Mouse (Mus musculus): ENCODE measurements around the gene Syngr3.

The Syngr3 gene

DNA sequence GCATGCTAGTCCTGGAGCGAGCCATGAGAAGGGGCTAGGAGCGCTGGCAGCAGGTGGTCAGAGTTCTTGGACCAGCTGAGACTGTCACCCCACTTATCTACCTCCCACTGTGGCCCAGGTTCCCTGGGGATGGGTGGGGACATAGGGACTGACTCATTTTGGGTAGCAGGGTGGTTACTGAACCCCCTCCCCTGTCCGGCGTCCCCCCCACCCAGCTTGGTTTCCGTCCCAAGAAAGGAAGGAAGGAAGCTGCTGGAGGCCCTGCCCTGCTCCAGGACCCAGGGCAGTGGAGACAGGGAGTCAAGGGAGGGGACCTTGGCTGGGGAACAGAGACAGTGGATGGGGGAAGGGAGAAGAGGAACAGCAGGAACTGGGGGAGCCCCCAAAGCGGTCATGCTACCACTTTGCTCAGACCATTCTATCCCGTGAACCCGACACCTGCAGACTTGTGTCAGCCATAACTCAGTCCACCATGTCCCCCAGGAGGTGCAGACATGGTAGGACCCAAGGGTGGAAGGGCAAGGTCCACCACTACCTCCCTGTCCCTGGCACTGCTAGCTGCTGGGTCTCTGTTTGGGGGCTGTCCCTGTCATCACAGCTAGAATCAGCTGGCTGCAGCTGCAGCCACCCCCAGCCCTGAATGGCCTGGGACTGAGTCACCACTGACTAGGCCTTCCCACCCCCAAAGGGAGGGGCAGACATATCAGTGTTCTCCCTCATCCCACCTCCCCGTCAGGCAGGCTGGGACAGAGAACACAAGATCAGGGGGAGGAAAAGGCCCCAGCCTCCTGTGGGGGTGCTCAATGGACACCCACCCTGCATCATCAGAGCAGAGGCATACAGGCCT lies 44.7 kb downstream of the Syngr3 start:
- WGBS, result 64% methylated on average over 9 of the region's 9 CpGs

DNA sequence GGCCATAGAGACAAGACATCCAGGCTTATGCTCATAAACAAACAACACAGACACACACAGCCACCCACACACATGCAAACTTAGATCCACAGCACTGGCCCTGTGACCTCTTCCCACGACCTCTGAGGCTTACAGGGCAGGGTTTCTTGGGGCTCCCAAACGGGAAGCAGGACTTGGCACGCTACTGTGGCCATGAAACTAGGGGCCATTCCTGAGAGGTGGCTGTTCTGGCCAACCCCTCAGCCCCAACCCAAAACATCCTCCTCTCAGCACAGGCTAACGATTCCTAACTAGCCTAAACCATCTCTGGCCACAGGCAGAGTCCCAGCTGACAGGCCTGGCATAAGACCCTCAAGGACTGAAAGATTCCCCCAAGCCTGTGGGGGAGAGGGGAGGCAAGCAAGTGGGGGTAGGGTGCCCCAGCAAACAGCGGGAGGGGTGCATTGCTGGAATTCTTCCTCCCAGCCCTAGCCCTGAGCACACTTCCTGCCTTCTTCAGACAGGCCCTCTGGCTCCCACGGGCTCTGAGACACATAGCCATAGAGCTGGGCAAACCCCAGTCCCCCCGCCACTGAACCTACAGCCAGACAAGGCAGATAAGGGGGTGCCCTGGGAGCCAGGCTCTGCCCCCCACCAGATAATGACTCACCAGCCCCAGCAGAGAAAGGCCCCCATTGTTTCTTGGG lies 45.6 kb downstream of the Syngr3 start:
- 57% methylated on average over 7 of the region's 7 CpGs for WGBS

DNA sequence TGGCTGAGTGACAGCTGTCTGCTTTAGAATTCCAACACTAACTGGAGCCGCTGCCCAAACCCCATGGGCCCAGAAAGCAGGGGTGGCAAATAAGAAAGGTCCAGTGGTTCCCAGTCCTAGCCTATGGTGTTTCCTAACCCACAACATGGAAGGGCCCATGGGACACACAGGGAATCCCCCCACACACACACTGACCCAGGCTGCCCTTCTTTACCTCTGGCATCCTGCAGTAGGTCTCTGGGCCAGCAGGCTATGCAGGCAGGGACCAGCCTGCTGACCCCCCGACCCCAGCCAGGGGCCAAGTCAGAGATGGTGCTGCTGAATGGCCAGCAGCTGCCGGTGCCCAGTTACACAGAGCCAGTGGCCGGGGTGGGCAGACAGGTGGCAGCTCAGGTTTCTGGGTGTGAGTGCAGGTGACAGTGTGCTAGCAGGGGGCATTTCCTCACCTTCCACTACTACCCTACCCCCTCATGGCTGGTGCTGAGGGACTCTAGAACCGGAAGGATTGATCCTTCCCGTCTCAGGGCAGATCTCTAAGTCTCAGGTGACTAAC lies 46.9 kb downstream of the Syngr3 start:
- WGBS, result 70% methylated on average over 6 of the region's 6 CpGs

DNA sequence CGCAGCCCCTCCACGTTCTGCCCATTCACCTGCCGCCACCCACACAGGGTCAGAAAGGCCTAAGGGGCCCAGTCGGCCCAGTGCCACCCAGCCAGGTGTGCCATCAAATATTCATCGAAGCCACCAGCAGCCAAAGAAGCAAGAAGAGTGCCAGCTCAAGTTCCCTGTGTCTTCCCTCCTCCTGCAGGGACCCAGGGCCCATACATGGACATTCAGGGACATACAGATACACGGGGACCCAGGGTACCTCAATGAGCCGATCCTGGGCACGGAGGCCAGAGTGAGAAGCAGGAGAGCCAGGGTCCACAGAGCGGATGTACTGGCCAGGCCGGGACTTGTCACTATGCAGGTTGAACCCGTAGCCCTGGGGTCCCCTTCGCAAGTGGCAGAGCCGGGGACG lies 47.8 kb downstream of the Syngr3 start:
- 87% methylated on average over 14 of the region's 14 CpGs for WGBS

DNA sequence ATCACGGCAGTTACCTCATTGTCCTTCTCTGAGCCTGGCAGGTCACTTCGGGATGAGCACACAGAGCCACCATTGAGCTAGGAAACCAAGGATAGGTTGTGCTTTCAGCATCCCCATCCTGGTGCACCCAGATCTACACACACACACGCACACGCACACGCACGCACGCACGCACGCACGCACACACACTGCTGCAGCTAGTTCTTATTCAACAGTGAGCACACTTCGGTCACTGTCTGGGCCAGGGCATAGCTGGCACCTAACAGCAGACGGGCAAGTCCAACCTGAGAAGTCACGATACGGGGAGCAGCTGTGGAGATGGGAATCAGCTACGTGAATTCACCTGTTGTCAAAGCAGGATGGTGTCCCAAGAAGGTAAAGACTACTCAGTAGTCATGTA lies 49.2 kb downstream of the Syngr3 start:
- WGBS, result 92% methylated on average over 15 of the region's 15 CpGs

DNA sequence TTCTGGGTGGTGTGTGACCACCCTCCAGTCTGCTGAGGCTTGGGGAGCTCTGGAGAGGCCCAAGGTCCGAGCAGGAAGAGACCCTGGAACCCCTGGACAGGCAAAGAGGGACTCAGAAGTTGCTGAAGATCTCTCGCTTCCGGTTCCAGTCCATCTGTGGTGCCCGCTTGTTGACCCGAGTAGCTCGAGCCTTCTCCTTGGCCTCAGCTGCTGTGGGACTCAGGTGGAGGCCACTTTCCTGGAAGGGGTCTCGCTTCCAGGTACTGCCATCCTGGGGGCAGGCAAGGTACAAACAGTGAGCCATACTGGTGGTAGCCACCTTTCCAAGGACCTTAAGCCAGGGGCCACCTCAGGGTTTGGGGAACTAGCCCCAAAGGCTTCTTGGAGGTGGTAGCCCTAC lies 49.6 kb downstream of the Syngr3 start:
- WGBS, result 92% methylated on average over 7 of the region's 7 CpGs

DNA sequence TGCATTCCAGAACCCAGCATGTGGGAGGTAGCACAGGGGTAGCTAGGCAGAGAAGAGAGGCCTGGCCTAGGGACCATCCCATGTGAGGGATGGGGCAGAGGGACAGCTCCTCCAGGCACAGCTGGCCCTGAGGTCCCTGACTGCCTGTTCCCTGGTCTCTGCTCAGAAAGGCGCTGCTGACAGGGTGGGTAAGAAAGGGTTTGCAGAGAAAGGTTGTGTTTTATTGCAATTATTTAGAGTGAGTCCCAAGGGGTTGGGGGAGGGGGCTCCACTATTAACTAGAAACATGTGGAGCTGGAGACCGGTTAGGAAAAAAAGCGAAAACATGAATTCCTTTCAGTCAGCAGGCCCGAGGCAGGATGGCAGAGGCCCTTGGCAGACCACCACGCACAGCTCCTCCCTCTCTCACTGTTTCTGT lies 50.2 kb downstream of the Syngr3 start:
- WGBS, result 77% methylated on average over 5 of the region's 5 CpGs

DNA sequence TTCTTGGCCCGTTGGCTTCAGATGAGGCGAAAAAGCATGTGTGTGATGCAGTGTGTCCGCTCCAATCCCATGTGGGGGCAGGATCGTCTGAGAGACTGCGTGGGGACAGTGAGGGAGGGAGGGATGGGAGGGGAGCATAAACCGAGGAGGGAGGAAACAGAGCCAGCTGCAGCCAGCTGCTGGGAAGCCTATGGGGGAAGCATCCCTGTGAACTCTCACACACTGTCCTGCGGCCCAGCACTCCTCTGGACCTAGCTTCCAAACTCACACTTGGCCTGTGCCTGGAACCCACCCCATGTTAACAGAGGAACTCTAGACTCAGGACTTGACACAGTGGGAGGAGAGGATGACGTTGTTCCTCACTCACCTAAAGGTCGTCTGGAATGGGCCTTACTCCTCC lies 50.9 kb downstream of the Syngr3 start:
- WGBS, result 60% methylated on average over 9 of the region's 9 CpGs

DNA sequence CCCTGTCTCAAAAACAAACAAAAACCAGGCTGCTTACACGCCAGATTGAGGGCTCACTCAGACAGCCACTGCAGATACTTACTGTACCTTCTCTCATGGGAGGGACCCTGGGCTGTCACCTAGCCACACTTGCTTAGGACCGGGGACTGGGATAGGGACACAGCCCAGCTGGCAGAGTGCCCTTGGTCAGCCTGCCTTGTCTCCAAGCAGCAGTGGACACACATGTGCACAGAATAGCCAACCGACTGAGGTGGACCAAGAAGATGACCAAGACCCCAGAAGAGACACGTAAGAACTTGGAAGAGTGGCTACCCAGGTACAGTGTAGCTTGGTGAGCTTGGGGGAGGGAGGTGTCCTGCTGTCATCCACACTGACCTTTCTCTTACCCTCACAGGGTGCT lies 51.5 kb downstream of the Syngr3 start:
- 76% methylated on average over 4 of the region's 4 CpGs for WGBS

DNA sequence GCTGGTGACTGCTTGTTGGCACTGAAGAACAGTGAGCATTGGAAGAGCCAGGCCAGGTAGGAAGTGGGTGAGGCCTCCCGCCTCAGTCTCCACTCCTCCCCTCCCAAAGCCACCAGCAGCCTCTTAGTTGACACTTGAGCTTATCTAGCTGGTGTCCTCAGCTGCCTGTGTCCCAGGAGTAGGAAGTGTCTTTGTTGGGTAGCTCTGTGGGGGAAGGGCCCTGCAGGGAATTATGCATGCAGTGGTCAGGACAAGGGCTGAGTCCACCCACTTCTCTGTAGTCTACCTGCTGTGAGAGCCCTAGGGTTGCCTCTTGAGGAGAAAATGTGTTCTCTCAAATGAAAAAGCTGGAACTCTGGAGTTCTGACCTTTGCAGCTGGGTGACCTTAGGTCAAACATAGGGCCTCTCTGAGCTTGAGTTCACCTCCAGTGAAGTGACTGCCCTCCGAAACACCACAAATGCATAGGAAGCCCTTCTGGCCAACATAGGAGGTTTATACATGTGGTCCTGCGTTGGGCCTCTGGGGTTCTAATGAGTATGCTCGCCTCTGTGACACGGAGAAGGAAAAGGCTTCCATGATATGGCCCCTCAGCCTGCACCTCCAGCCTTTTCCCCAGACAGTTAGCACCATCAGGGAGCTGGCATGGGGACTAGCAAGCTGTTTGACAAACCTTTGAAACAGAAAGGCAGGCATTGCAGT lies 52.8 kb downstream of the Syngr3 start:
- WGBS, result 83% methylated on average over 5 of the region's 5 CpGs

DNA sequence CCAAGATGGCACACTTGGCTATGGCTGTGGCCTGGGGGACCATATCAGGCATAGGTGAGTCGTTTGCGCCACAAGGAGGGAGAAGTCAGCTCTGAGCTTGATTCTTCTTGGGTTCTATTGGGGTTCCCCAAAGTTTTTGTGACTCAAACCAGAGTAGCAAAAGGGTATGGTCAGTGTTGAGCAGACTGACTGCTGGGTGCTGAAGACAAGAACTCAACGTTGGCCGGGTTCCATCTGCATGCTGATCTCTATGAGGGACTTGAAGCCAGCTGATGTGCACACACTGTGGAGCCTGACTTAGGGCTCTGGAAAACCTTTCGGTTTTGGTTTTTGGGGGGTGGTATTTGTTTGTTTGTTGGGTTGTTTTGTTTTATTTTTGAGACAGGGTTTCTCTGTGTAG lies 54.1 kb downstream of the Syngr3 start:
- 86% methylated on average over 5 of the region's 5 CpGs for WGBS
